Mouse (Mus musculus) erythroblast, embryonic 14.5 days (primary cell): ENCODE data around the gene Wbp4.

Experiments used
- GATA1 ChIP-seq: IDR thresholded peaks from 2 replicates; pipeline ENCODE4 v1.6.1; 2012; ENCODE audit warnings: low read length, inconsistent platforms, mixed read lengths
- TAL1 ChIP-seq: IDR thresholded peaks from 3 replicates; pipeline ENCODE4 v1.6.1; 2012; ENCODE audit warnings: low read length, inconsistent platforms, mixed read lengths

DNA sequence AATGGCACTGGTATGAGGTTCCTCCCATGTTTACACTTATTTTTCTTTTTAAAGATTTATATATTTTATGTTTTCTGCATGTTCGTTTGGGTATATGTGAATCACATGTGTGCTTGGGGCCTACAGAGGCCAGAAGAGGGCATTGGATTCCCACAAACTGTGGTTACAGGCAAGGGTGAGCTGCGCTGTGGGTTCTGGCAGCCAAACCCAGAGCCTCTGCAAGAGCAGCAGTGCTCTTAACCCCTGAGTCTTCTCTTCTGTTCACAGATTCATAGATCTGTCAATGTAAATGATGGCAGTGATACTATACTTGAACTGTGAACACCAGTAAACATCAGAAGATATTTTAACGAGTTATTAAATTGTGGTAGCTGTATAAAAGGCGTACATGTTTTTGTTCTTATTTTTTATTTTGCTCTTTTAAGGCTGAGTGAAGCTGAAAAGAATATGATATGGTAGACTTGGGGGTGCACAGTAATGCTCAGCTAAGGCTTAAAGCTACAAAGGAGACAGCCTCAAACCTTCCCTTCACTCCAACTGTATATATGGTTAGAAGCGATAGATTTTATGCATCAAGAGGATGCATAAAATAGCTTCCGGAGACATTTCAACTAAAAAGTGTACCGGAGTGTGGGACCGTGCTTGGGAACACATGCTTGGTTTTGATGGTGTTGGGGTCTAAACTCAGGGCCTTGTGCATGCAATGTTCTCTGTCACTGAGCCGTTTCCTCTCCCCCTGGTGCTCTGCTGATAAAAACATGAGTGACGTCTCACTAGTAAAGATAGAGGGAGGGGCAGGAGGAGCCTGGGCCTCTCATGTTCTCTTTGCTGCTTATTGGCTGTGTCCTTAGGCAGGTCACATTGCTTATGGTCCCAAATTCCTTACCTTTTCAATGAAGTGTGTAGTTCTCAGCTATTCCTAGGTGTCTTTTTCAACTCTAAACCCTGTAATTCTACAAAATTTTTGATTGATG is 48.5 kb upstream of the Wbp4 start:
- peak; percentile 84 for TF ChIP-seq GATA1
- peak; percentile 61 for TF ChIP-seq TAL1
